8 mouse cellular contexts compared by ENCODE assay signal in the genomic region with DNA sequence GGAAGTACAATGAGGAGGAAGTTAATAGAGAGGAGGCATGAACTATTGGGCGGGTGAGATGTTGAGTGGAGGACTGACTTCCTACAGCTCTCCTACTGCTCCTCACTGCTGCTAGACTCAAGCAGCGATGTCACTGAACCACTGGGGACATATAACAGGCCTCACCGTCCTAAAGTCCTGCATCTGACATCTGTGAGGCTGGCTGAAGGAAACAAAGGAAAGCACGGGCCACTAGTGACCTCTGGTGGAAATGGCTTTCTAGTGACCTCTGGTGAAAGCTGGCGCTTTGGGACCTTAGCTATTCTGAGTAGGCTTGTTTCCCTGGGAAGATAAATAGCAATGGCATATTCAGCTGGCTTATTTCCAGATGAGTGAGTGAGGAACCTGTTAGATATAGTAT. TPM values are rescaled to one million over a fixed set of nuclear protein-coding genes. Genes with fewer than 3 reads are reported as not detected.
DNase-seq lines count a peak whose midpoint lies in the region; TF ChIP-seq lines count a peak whose summit lies in the region.

No protein-coding gene starts in this region.

- no peak overlapping the region for H3K27ac ChIP-seq in cerebellum, adult 2 months (ENCODE audit: insufficient read depth, low read length)
- H3K27ac ChIP-seq in liver, adult 2 months (replicated peaks; ENCODE audit: insufficient read depth, low read depth, low read length): no peak overlapping the region
- no peak overlapping the region for H3K27ac ChIP-seq in embryonic facial prominence, embryonic 10.5 days (replicated peaks)

- H3K79me2 ChIP-seq in liver, adult 2 months (ENCODE audit: control insufficient read depth, insufficient read depth, low read length): no peaks in the 10 kb centered on the region

- no peaks in the 10 kb centered on the region for H3K36me3 ChIP-seq in liver, adult 2 months (ENCODE audit: control insufficient read depth, insufficient read depth, low read length)
- no peaks in the 10 kb centered on the region for H3K36me3 ChIP-seq in embryonic facial prominence, embryonic 10.5 days (replicated peaks)

- no peaks in the 10 kb centered on the region for H3K27me3 ChIP-seq in cerebellum, adult 2 months (ENCODE audit: control insufficient read depth, insufficient read depth, low read length)
- no peaks in the 10 kb centered on the region for H3K27me3 ChIP-seq in liver, adult 2 months (ENCODE audit: control insufficient read depth, insufficient read depth, low read length)
- H3K27me3 ChIP-seq in embryonic facial prominence, embryonic 10.5 days (replicated peaks; ENCODE audit: low read depth, poor library complexity, severe bottlenecking): no peaks in the 10 kb centered on the region

- H3K9ac ChIP-seq in liver, adult 2 months (ENCODE audit: low read depth, low read length): no peak overlapping the region

- no peak overlapping the region for H3K4me3 ChIP-seq in cerebellum, adult 2 months (replicated peaks; ENCODE audit: insufficient read depth, low read depth, low read length)
- no peak overlapping the region for H3K4me3 ChIP-seq in liver, adult 2 months (ENCODE audit: insufficient read depth, low read depth, low read length)
- H3K4me3 ChIP-seq in embryonic facial prominence, embryonic 10.5 days: no peak overlapping the region

- DNase-seq in cerebellum, adult 2 months: no peak
- DNase-seq in cerebellum, adult 11 months: no peak
- peak; percentile 4 for DNase-seq in liver, adult 2 months (ENCODE audit: extremely low read depth, low read depth, low spot score)
- DNase-seq in liver: no peak
- peak; percentile 50 for DNase-seq in embryonic facial prominence, embryonic 10.5 days (ENCODE audit: low spot score)
- DNase-seq in lung, postnatal 14 days: peak; percentile 49
- no peak for DNase-seq in c-Kit-positive CD71-positive TER-119-positive erythroid progenitor cells, embryonic 14.5 days (ENCODE audit: low spot score)
- no peak for DNase-seq in frontal cortex, postnatal 25 days (ENCODE audit: low spot score in 2 of 2)

- H3K9me3 ChIP-seq in embryonic facial prominence, embryonic 10.5 days: no peaks in the 10 kb centered on the region

- no peak for TF ChIP-seq POLR2A in cerebellum, adult 2 months (IDR thresholded peaks at IDR 0.05; ENCODE audit: borderline replicate concordance, insufficient read depth, low read length)
- TF ChIP-seq POLR2A in liver, adult 2 months (IDR thresholded peaks at IDR 0.05; ENCODE audit: extremely low read depth, insufficient read depth, low read length): no peak

- WGBS in cerebellum, adult 2 months: 54% methylated on average over 5 of the region's 5 CpGs
- 39% methylated on average over 5 of the region's 5 CpGs for WGBS in liver, adult 2 months
- 39% methylated on average over 5 of the region's 5 CpGs for WGBS in embryonic facial prominence, embryonic 10.5 days

- peak; percentile 22; the same call in 1 of the 2 replicates for TF ChIP-seq CTCF in cerebellum, adult 2 months (IDR thresholded peaks at IDR 0.05; ENCODE audit: borderline replicate concordance, insufficient read depth, low read depth, low read length)
- TF ChIP-seq CTCF in liver, adult 2 months (IDR thresholded peaks at IDR 0.05; ENCODE audit: low read depth, low read length): no peak

- no peaks in the 10 kb centered on the region for H3K4me1 ChIP-seq in cerebellum, adult 2 months (ENCODE audit: control insufficient read depth, insufficient read depth, low read length)
- no peaks in the 10 kb centered on the region for H3K4me1 ChIP-seq in liver, adult 2 months (ENCODE audit: control insufficient read depth, insufficient read depth, low read length)
- H3K4me1 ChIP-seq in embryonic facial prominence, embryonic 10.5 days: no peaks in the 10 kb centered on the region

RNA-seq across cellular contexts. Expression of gene Veph1, which starts 34.3 kb away (rescaled TPM):
- 0.02 and 0.08 TPM in 2 replicates for polyA plus RNA-seq in cerebellum, adult 2 months (2012; rRNA removed)
- total RNA-seq in liver, adult 2 months (2014; rRNA removed): 0.27 and 0.28 TPM in 2 replicates
- polyA plus RNA-seq in liver, adult 2 months (2012; rRNA removed): 0.10 TPM in 1 of 2 replicates, not detected in the other
- polyA plus RNA-seq in embryonic facial prominence, embryonic 10.5 days (2016; fragmentation: Nextera tagmentation; extraction: Ambion mirVana): 2.4 and 3.0 TPM in 2 replicates

RNA-seq across cellular contexts. Expression of gene Ptx3, which starts 42.6 kb away (rescaled TPM):
- 0.39 and 0.41 TPM in 2 replicates for polyA plus RNA-seq in cerebellum, adult 2 months (2012; rRNA removed)
- not detected in 2 replicates for total RNA-seq in liver, adult 2 months (2014; rRNA removed)
- polyA plus RNA-seq in liver, adult 2 months (2012; rRNA removed): not detected in 2 replicates
- polyA plus RNA-seq in embryonic facial prominence, embryonic 10.5 days (2016; fragmentation: Nextera tagmentation; extraction: Ambion mirVana): 13.6 TPM in 2 replicates

Comparison
In these comparisons a context has a peak if more than half of its experiments do, and no peak if none do; other contexts are left out.
1. DNase-seq: peak in liver, adult 2 months (single experiment), embryonic facial prominence, embryonic 10.5 days (single experiment) and lung, postnatal 14 days (single experiment); none in cerebellum, adult 2 months (0 of 2), cerebellum, adult 11 months (single experiment), liver (single experiment), c-Kit-positive CD71-positive TER-119-positive erythroid progenitor cells, embryonic 14.5 days (single experiment) and frontal cortex, postnatal 25 days (0 of 2).
2. RNA of gene Ptx3, which starts 42.6 kb away (polyA plus RNA-seq): 13.6 TPM in embryonic facial prominence, embryonic 10.5 days; 0.39 to 0.41 TPM in cerebellum, adult 2 months and not detected in liver, adult 2 months; every median in the first group is over 10 times any median in the second.